Mouse (Mus musculus): ENCODE measurements at regions not wholly inside any gene's neighbourhood (a gene's known extent, or its start where the extent isn't known, plus 50 kb on each side); places are given as distances from the start of the nearest gene placed in this dataset.
"Not testable (repeated sequence)": the region's sequence is repeated elsewhere in the genome, so short reads cannot be mapped to it uniquely, and the experiment has no call there.

GRCm38 (mm10) chr9:113162897-113163874 is 544.9 kb downstream of the Pdcd6ip start:
- DNase-seq, result no peak

DNA sequence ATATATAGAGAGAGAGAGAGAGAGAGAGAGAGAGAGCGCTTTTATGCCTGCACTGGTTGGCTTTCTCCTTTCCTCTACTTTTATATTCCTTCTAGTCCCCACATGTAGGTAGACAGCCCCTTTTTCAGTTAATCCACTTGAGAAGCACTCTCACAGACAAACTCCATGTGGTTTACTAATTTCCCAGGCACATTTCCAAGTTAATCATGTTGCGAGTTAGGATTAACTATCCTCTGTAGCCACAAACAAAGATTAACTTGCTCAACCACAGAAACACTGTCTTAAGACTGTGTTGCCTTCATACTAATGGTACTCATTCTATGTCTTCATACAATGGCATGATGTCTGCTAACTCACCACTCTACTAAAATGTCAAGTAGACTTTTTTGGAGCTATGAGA is 548.0 kb downstream of the Pdcd6ip start:
- no peak for DNase-seq

DNA sequence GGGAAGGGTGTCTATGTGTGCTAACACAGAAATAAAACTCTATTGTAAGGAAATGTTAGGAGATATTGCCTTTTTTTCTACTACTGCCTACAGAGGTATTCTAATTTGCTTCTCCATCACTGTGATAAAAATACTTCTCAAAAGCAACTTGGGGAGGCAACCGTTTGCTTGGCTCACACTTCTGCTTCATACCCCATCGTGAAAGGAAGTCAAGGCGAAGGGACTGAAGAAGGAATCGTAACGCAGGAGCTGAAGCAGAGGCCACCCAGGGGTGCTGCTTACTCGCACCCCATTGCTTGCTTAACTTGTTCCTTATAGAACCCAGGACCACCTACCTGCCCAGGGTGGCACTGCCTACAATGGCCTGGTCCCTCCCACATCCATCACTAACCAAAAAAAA is 550.0 kb downstream of the Pdcd6ip start:
- no peak for DNase-seq

DNA sequence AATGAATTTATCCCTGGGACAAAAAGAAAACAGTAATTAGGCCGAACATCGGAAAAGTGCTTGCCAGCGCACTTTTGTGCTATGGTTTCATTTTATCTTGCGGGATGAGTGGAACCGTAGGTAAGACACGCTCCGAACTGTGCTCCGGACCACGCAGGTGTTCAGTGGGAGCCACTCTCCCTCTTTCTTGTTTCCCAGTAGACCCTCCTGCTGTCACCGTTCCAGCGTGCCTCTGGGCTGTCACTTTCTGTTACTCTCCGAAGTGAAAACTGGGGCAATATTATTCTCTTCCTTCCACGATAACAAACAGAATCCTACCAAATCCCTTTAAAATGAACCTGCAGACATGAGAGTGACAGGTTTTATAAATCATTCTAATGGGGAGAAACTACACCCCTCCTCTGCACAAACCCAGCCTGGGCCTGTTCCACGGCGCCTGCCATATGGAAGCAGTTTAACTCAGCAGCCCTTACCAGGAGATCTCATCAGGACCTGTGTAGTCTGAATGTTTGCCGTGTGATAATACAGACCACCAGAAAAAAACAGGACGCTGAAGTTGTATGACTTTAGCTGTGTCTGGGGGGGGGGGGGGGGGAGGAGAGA is 550.5 kb downstream of the Pdcd6ip start:
- DNase-seq, result peak in 1 of 2 experiments; percentile 44

DNA sequence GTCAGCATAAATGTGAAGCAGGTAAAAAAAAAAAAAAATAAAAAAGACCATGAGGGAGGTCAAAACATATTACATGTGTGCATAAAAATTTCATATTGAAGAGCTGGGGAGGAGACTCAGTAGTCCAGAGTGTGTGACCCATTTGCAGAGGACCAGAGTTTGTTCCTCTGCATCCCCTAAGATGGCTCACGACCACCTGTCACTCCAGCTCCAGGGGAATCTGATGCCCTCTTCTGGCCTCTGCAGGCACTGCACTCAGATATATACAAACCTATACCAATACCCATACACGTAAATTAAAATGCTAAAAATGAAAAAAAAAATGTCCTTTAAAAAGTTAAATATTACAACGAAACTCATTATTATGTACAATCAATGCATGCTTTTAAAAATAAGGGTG is 551.4 kb downstream of the Pdcd6ip start:
- peak in 1 of 2 experiments; percentile 37 for DNase-seq

GRCm38 (mm10) chr9:113149084-113149483 is 559.0 kb downstream of the Pdcd6ip start:
- DNase-seq, result no peak

DNA sequence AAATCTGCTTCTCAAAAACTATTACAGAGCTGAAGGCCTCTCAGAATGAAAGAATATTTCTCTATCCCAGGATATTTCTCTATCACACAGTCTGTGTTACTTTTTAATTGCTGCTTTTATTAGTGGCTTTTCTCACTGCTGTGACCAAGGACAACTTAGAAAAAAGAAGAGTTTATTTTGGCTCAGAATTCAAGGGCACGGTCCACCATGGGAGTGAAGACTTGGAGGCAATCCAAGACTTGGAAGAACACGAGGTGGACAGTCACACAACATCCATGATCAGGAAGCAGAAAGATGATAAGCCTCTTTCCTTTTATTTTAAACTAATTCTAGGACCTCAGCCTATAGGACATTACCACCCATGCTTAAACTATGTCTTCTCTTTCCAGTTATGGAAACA is 561.5 kb downstream of the Pdcd6ip start:
- no peak for DNase-seq

DNA sequence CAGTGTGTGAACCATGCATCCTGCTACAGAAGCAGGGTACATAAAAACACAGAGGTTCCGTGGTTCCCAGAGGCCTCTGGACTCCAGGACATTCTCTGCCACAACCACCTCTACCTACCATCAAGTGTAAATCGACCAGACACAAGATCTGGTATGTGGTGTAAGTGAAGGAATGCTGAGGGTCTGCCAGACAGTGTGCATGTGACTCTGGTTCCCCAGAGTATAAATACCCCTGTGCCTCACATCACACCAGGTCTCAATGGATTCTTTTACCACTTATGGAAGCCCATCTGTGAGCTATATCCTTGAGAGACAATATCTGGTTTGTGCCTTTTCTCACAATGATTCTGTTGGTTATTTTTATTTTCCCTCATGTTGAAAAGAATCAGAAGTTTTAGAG is 563.0 kb downstream of the Pdcd6ip start:
- no peak for DNase-seq

DNA sequence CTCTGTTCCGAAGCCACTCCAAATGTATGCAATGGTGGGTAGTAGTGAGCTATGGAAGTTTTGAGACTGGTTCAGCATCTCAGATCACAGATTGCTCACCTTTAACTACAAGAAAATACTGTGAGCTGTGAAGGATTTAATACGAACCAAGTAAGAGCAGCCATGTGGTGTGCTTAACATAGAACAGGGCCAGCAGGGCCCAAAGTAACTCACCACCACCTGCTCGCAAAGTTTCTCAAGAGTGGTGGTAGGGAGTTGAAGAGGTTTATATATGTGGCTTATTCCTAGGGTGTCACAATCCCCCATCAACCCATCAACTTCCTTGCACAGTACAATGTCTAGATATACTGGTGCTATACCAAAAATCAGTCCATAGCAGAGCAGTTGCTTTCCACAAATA is 573.4 kb downstream of the Pdcd6ip start:
- DNase-seq, result no peak

DNA sequence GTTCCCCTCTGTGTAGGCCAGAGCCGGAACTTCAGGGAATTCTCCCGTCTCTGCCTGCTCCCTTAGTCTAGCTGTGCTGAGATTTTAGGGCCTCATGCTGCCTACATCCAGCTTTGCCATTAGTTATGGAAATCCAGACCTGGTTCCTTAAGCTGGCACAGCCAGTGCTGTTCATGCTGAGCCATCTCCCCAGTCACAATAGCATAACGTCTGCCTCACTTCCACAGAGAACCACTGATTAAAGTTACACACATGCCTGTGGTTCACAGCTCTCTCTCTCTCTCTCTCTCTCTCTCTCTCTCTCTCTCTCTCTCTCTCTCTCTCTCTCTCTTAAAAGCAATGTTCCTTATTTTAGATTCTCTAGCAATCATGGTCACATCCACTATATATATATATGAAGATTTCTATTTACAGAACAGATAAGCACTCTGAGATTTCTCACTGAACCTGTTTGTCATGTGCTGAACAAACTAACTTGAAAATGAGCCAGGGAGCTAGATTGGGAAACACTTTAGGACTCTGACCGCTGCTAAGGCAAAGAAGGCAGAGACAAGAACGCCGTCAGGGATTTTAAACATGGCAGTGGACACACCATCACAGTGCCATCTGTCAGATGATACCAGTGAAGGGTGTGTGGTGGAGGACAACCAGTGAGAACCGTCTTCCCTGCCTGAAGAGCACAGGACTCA is 584.9 kb downstream of the Pdcd6ip start:
- DNase-seq, result peak in 1 of 2 experiments; percentile 4

- no peak for DNase-seq
Observed at GRCm38 (mm10) chr9:113122253-113122749, 585.8 kb downstream of the Pdcd6ip start.

- no peak for DNase-seq
Observed at GRCm38 (mm10) chr9:113120385-113120784, 587.7 kb downstream of the Pdcd6ip start.

DNA sequence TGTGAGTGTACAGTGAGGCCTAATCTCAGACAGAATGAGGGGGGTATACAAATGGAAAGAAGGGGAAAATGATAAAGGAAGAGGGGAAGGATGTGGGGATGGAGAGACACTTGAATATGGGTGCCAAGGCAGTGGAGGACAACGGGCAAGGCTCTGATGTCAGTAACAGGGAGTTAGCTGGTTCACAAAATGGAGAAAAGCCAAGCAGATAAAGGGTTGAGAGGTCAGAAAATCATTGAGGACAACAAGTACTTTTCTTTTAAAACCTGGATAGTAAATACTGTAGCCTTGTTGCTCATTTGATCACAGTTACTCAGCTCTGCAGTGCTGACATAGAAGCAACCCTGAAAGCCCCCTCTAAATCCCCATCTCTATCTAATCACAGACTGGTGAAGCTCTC is 588.3 kb downstream of the Pdcd6ip start:
- DNase-seq, result no peak

DNA sequence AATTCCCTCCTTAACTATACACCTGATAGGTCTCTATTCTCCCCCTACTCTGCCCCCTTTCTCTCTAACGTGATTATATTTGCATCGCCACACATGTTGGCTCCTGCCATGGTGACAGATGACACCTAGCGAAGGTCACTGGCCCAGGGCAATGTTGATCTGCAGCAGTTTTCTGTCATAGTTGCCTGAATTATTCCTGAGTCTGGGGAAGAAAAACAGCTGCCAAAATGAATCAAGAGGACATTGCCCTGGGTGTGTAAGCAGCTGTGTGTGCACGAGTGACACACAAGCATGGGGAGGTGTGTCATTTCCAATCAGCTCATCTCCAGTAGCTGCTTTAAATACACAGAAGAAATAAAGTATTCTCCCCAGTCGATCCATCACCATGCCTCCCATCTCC is 592.5 kb downstream of the Pdcd6ip start:
- no peak for DNase-seq

DNA sequence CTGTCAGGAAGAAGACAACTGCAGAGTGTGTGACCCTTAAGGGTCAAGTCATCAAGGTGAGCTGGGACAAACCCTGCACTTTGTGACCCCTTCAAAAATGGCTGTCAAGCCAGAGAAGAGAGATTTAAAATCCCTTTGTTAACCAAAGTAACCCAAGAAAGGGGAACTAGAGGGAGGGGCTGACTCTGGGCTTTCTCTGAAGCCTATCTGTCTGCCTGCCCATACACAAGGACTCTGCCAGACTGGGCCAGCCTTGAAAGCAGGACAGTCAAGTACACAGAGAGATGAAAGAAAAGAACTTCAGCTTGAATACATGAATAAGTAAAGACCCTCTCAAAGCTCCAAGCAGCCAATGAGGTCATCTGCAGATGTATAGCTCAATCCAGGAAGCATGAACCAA is 595.3 kb downstream of the Pdcd6ip start:
- no peak for DNase-seq

DNA sequence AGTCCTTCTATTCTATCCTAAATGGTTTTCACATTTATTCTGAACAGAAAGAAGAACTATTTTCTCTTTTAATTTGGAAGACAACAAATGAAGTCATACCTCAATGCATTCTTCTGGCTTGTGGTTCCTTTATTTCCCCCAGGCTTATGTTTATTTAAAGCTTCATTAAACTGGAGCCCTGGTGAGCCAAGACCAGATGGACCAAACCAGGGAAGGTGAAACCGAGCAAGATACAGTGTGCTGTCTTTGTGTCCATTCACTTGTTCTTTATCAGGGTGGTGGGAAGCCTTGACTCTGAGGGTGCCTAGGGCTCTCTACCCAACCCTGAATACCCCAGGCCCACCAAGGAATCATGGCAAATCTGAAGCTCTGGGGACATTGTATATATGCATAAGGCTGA is 606.3 kb downstream of the Pdcd6ip start:
- peak; percentile 50 to 54 for DNase-seq

GRCm38 (mm10) chr9:113100641-113101040 is 607.4 kb downstream of the Pdcd6ip start:
- DNase-seq, result peak; percentile 23 to 34

- DNase-seq, result not testable (repeated sequence)
Observed at GRCm38 (mm10) chr9:113095421-113095820, 612.6 kb downstream of the Pdcd6ip start.

DNA sequence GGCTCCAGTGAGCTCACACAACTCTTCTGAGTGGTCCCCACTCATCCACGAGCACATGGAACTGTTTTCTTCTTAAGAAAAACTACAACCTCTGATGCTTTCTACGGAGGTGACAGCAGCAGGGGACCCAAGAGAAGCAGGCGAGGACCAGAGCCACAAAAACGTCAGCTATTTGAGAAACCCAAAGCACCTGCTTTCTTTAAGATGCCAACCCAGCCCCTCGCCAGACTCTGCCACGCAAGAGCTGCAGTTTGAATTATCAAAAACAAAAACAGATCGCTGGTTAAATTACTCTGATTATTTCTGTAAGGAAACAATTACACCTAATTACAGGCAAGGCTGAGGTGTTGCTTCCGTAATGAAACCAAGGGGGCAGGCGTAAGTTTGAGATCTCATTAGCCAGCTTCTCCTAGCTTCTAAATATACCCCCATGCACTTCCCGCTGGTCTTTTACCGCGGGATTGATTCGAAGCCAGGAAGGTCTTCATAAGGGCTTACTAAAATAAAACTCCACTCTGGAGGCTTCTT is 614.1 kb downstream of the Pdcd6ip start:
- DNase-seq, result no peak

GRCm38 (mm10) chr9:113091881-113092280 is 616.2 kb downstream of the Pdcd6ip start:
- DNase-seq, result no peak

DNA sequence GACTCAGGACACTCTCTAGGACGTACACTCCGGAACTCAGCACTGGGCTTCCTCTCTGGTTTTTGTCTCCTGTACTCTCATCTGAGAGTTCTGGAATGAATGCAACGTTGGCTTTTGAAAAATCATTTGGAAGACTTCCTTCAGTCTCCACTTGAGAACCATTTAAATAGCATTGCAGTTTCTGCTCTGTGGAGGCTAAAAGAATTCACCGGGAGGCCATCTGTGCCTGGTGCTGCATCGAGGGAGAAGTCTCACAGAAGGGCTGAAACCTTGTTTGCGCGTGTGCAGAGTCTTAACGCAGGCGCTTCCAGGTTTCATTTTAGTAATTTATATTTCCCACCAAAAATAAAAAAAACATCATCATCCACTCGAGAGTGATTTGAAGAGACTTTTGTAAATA is 620.3 kb downstream of the Pdcd6ip start:
- DNase-seq, result peak; percentile 26 to 52

DNA sequence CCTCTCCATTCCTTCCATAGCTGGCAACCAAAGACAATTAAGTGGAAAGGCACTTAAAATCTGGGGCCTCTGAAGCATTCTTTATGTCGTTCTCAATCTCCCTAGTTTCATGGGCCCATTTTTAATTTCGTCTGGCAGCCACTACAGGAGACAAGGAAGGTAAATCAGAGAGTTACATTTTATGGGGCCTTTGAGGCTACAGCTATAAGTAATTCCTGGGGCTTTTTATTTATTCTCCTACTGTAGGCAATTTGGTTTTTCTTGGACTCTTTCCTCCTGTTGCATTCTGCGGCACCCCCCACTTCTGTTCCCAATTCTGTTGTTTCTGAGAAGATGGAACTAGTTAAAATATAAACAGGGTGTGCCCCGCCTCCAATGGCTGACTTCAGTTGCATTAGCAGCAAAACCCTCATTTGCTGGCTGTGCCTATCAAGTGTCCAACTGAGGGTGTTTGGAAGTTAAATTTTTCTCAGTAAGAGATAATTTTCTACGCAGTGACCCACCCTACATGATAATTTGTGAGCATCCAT is 622.7 kb downstream of the Pdcd6ip start:
- no peak for DNase-seq

- DNase-seq, result no peak
Observed at GRCm38 (mm10) chr9:113074866-113075265, 633.2 kb downstream of the Pdcd6ip start.
